Mouse (Mus musculus): ENCODE results near the gene Cfb. TPM values are rescaled to one million over a fixed set of nuclear protein-coding genes. Genes with fewer than 3 reads are reported as not detected.
"Not testable (repeated sequence)": the region's sequence is repeated elsewhere in the genome, so short reads cannot be mapped to it uniquely, and the experiment has no call there.

Cfb gene
- under 1 TPM; 0.79 to 0.83 TPM for polyA plus RNA-seq (2017; shearing (Covaris generic))

- ATAC-seq: no peak
Observed at GRCm38 (mm10) chr17:34862416-34863081, at the start of gene Cfb. Gene Cfb, minus strand, starts transcription at chr17:34862518.

GRCm38 (mm10) chr17:34911945-34912351 is 49.6 kb upstream of the Cfb start:
- peak; percentile 89 for ATAC-seq

GRCm38 (mm10) chr17:34910982-34911381 is 48.7 kb upstream of the Cfb start:
- no peak for ATAC-seq

GRCm38 (mm10) chr17:34902895-34903294 is 40.6 kb upstream of the Cfb start:
- no peak for ATAC-seq

- not testable (repeated sequence) for ATAC-seq
Observed at GRCm38 (mm10) chr17:34901948-34902347, 39.6 kb upstream of the Cfb start.

- not testable (repeated sequence) for ATAC-seq
Observed at GRCm38 (mm10) chr17:34900826-34901225, 38.5 kb upstream of the Cfb start.

- ATAC-seq: peak; percentile 53
Observed at GRCm38 (mm10) chr17:34899890-34900243, 37.5 kb upstream of the Cfb start.

GRCm38 (mm10) chr17:34899053-34899889 is 37.0 kb upstream of the Cfb start:
- ATAC-seq: peak; percentile 24

- ATAC-seq: no peak
Observed at GRCm38 (mm10) chr17:34898706-34899052, 36.4 kb upstream of the Cfb start.

GRCm38 (mm10) chr17:34898160-34898586 is 35.9 kb upstream of the Cfb start, which contains the start of the genes C2 and Ehmt2:
Gene C2, minus strand, starts transcription at chr17:34898265.
Gene Ehmt2, plus strand, starts transcription at chr17:34898469.
- peak; percentile 47 for ATAC-seq

GRCm38 (mm10) chr17:34897373-34898159 is 35.2 kb upstream of the Cfb start:
- no peak for ATAC-seq

GRCm38 (mm10) chr17:34896366-34896765 is 34.0 kb upstream of the Cfb start:
- ATAC-seq: peak; percentile 11

- no peak for ATAC-seq
Observed at GRCm38 (mm10) chr17:34895724-34896123, 33.4 kb upstream of the Cfb start.

GRCm38 (mm10) chr17:34894801-34895530 is 32.6 kb upstream of the Cfb start:
- ATAC-seq: no peak

GRCm38 (mm10) chr17:34894074-34894597 is 31.8 kb upstream of the Cfb start:
- peak; percentile 41 for ATAC-seq

GRCm38 (mm10) chr17:34893072-34893824 is 30.9 kb upstream of the Cfb start:
- no peak for ATAC-seq

- no peak for ATAC-seq
Observed at GRCm38 (mm10) chr17:34891377-34891776, 29.1 kb upstream of the Cfb start.

- ATAC-seq: no peak
Observed at GRCm38 (mm10) chr17:34890074-34890743, 27.9 kb upstream of the Cfb start.

- no peak for ATAC-seq
Observed at GRCm38 (mm10) chr17:34887942-34888341, 25.6 kb upstream of the Cfb start.

GRCm38 (mm10) chr17:34885615-34886014 is 23.3 kb upstream of the Cfb start:
- no peak for ATAC-seq

GRCm38 (mm10) chr17:34884704-34885103 is 22.4 kb upstream of the Cfb start:
- no peak for ATAC-seq
